Mouse (Mus musculus) splenic B cell, adult 2 months (primary cell): ENCODE results near the gene Vax2.
A peak's percentile ranks its signal among the peaks of the same experiment; 100 is the strongest.

Source experiments
- DNase-seq: peaks from one replicate; pipeline ENCODE4 v3.0.0-alpha.2; 2011; ENCODE audit warnings: low read depth, low spot score
- H3K27me3 ChIP-seq: 2 replicates; pipeline ENCODE4 v1.6.1; 2012; ENCODE audit warnings: mild to moderate bottlenecking, low read length, moderate library complexity, mixed read lengths; ENCODE audit not compliant: control insufficient read depth, poor library complexity, insufficient read depth, severe bottlenecking
- H3K36me3 ChIP-seq: 2 replicates; pipeline ENCODE4 v1.6.1; 2012; ENCODE audit warnings: mild to moderate bottlenecking, low read length, moderate library complexity, mixed read lengths; ENCODE audit not compliant: control insufficient read depth, poor library complexity, insufficient read depth, severe bottlenecking

The Vax2 gene

GRCm38 (mm10) chr6:83766982-83767381 lies 55.9 kb downstream of the Vax2 start:
- Histone ChIP-seq H3K27me3 (no peaks in the 10 kb centered on the region), H3K36me3 (peaks cover 4% of the 10 kb centered on the region)
- no peak for DNase-seq

GRCm38 (mm10) chr6:83768485-83768884 lies 57.4 kb downstream of the Vax2 start:
- Histone ChIP-seq H3K27me3 (no peaks in the 10 kb centered on the region), H3K36me3 (peaks cover 4% of the 10 kb centered on the region)
- DNase-seq, result no peak

GRCm38 (mm10) chr6:83774126-83774525 lies 63.1 kb downstream of the Vax2 start:
- DNase-seq, result no peak
- H3K36me3 ChIP-seq, result peaks cover 4% of the 10 kb centered on the region; the same call in 1 of the 2 replicates
- no peaks in the 10 kb centered on the region for H3K27me3 ChIP-seq

GRCm38 (mm10) chr6:83774781-83775563 lies 63.9 kb downstream of the Vax2 start:
- DNase-seq, result peak; percentile 27
- Histone ChIP-seq H3K36me3 (peaks cover 4% of the 10 kb centered on the region; the same call in 1 of the 2 replicates), H3K27me3 (no peaks in the 10 kb centered on the region)

DNA sequence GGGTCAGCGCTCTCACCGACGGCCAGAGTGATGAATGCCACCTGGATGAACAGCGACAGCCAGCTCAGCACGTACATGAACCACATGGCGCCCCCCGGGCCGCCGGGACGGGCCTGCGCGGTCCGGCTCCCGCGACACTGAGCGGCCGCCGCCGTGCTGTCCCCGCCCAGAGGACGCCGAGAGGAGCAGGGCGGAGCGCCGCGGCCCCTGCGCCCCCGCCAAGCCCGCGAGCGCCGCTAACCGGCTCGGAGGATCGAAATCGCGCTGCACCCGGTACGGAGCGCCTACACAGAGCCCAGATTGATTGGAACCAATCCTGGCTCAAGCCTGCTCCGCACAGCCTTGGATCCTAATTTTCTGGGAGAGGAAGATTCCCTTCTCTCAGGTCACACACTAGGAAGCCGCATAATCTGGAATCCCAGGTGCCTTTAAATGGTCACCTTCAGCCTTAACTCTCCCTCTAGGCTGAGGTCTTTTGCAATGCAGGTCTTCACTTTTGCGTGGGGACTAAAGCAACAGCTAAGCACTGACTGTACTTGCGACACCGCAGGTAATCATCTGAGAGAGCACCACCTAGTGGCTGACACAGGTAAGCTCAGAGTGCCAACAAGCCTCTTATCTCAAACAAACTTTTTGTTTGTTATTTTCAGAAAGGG lies 64.7 kb downstream of the Vax2 start, which contains the start of gene Tex261:
TSS of gene Tex261 (minus strand) at position 176 of the 656 bp plus-strand sequence.
- DNase-seq, result peak; percentile 91
- no peaks in the 10 kb centered on the region for H3K27me3 ChIP-seq
- H3K36me3 ChIP-seq, result peaks cover 4% of the 10 kb centered on the region; the same call in 1 of the 2 replicates

- no peak for DNase-seq
- H3K36me3 ChIP-seq, result no peaks in the 10 kb centered on the region
- no peaks in the 10 kb centered on the region for H3K27me3 ChIP-seq
These were observed 67.2 kb downstream of the Vax2 start for GRCm38 (mm10) chr6:83778306-83778705.

DNA sequence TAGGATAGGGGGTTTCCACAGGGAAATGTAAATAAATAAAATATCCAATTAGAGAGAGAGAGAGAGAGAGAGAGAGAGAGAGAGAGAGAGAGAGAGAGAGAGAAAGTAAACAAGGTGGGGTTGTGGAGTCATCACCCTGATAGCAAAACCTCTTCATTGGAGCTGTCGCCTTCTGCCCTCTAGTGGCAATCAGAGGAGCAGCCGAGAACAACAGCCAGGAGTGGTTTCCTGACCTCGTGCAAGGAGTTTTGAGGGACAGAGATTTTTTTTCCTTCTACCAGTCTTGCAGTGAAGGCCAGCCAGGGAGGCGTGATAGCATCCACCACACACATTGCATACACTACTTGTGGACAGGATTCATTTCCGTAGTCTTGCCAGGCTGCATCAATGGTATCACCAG lies 68.0 kb downstream of the Vax2 start:
- DNase-seq, result peak; percentile 75
- H3K36me3 ChIP-seq, result no peaks in the 10 kb centered on the region

GRCm38 (mm10) chr6:83786426-83786825 lies 75.4 kb downstream of the Vax2 start:
- Histone ChIP-seq H3K27me3 (no peaks in the 10 kb centered on the region), H3K36me3 (no peaks in the 10 kb centered on the region)
- DNase-seq, result no peak

More for the DNA sequence above, 68.0 kb downstream of the Vax2 start:
- H3K27me3 ChIP-seq, result no peaks in the 10 kb centered on the region
